Mouse (Mus musculus) spleen, embryonic (tissue): ENCODE measurements at regions not wholly inside any gene's neighbourhood (a gene's known extent, or its start where the extent isn't known, plus 50 kb on each side); places are given as distances from the start of the nearest gene placed in this dataset.

Experiments used
- CTCF ChIA-PET: fragments of 350-600 bp; sonication (Branson Sonifier 250); formaldehyde crosslinking; loops from one replicate; lab custom pipeline; 2022; lab: Charles Lee

DNA sequence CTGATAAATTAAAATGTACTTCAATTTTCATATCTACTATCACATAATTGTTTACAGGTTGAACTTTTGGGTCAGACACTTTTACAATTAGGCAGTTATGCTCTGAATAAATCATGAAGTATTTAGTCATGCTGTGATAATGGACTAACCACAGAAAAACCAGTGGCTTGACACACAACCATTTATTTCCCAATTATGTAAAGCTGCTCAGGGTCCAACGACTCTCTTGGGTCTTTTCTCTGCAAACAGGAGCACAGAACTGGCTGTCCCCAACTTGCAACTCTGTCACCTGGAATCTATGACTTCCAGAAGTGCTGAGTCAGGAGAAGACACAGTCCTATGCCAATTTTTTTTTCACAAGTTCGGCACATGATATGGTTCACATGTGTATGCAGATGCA lies 214.8 kb downstream of the Kcnj2 start:
- CTCF ChIA-PET, result no interaction called here

- CTCF ChIA-PET, result no interaction called here
These were observed 215.5 kb downstream of the Kcnj2 start for GRCm38 (mm10) chr11:111281237-111282160.

DNA sequence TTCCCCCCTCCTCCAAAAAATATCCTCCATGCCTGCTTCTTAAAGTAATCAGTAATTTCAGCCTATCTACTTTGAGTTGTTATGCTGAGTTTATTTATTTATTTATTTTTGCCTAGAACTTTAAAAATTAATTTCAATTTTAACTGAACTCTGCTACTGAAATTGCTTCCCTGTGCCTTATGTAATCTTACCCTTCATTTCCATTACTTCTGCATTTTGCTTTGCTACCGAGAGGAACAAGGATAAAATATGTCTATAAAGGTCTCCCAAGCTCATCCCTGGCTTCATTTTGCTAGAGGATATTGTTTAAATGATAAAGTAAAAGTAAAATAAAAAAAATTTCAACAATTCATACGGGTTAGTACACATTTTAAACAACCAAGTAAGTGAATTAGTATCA lies 216.3 kb downstream of the Kcnj2 start:
- CTCF ChIA-PET, result no interaction called here

- CTCF ChIA-PET, result no interaction called here
These were observed 224.6 kb downstream of the Kcnj2 start for GRCm38 (mm10) chr11:111290537-111290936.

DNA sequence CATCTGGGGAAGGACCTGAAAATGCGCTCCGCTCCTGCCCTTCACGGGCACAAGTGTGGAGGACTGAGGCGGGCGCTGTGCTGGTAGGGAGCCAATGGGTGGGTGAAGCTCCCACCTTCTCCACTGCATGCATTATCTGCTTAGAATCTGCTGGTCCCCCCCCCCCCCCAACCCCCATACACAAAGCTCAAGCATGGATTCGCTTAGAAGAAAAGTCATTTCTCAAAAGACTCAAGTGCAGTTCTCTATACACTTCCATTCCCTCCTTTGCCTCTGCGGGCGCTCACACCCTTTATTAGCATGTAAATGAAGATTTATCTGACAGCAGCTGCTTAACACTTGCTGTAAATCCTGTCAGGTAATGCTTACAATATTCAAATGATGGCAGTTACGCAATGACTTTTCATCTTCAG lies 230.4 kb downstream of the Kcnj2 start:
- CTCF ChIA-PET, result no interaction called here

- CTCF ChIA-PET, result interaction anchor here (0.7 kb wide), 1 partner anchor 928 kb away, joined by 8 read pairs; no protein-coding TSS in a partner anchor
These were observed 246.8 kb downstream of the Kcnj2 start for GRCm38 (mm10) chr11:111312802-111313201.

GRCm38 (mm10) chr11:111313566-111313965 lies 247.6 kb downstream of the Kcnj2 start:
- CTCF ChIA-PET, result interaction anchor here (0.7 kb wide), 1 partner anchor 927 kb away, joined by 8 read pairs; no protein-coding TSS in a partner anchor

DNA sequence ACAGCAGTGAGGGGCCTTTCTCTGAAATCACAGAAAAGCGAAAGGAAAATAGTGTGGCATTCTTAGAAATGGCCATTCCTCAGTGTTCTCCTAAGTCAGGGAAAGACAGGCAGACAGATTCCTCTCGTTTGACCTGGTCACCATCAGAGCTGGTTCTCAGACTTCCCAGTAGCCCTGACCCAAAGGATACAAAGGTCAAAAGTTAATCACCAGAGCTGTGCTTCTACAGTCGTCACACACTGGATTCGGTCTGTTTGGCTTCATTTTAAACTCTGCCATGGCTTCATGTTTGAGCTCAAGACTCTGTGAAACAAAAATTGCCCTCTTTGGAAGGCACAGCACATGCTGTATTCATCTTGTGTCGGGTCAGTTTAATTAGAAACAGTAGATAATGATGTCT lies 255.6 kb downstream of the Kcnj2 start:
- CTCF ChIA-PET, result no interaction called here

DNA sequence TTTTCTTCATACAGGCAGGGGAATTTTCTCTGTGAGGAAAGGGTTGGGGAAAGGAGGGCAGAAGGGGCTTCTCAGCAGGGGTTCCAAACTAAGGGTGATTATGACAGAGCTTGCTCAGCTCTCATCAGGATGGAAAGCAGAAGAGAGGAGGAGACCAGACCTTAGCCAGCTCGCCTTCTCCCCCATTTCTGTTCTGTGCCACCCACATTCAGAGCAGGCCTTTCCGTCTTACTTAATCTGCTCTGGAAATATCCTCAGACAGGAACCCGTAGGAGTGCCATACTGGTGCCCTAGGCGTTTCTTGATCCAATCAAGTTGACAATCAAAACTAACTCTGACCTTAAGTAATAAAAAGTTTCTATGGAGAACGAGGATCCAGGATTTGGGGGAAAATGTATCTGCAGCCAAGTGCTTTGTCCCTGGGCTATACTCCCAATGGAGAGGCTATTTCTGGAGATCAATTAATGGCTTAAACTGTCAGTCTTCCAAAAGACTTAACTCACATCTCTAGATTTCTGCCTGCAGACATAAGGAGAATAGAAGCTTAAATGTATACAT lies 258.6 kb downstream of the Kcnj2 start:
- CTCF ChIA-PET, result no interaction called here

GRCm38 (mm10) chr11:111326915-111327314 lies 261.0 kb downstream of the Kcnj2 start:
- CTCF ChIA-PET, result no interaction called here

DNA sequence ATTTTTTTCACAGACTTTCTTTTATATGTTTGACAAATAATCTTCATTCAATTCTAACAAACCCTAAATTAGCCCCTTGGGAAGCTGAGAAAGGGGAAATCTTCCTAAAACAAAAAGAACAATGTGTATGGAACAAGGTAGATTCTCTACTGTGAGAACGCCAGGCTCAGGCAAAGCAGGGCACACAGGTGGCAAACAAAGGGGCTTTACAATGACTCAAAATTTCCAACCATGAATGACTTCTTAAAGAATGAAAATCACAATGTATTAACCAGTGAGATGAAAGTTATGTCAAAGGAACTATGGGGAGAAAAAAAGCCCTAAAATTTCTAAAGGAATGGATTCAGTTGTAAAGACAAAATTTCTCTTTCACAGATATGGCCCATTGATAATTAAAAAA lies 262.3 kb downstream of the Kcnj2 start:
- CTCF ChIA-PET, result no interaction called here

DNA sequence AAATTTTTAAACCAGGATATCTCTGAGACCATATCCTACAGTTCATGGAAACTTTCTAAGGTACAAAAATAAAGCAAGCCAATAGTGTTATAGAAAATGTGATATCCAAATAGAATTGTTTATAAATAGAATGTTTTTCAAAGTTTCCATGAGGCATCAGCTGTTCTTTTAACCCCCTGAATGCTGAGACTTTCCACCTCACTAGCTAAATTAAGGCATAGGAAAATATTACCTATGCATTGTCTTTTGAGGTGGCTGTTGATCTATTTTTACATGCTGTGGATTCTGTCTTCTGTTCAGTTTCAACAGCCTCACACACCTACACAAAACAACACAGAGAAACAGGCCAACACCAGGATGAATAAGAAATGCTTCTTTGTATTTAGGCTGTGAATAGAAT lies 265.6 kb downstream of the Kcnj2 start:
- CTCF ChIA-PET, result no interaction called here

DNA sequence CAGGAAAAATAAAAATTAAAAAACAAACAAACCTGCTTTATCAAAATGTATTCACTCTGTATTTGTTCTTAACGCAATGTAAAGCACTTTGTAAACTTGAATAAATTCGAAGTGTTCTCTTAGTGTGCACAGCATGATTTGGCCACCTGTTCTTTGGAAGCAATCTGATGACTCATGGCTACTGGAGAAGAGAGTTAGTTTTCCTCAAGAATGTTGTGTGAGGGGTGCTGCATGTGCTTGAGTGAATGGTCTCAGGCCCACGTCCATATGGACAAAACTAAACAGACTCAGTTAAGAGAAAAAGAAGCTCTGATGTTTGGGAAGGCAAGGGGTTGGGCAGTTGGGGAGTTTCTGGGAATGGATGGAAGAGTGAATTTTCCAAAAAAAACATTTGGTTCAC lies 267.1 kb downstream of the Kcnj2 start:
- CTCF ChIA-PET, result no interaction called here

- CTCF ChIA-PET, result no interaction called here
These were observed 281.6 kb downstream of the Kcnj2 start for GRCm38 (mm10) chr11:111347562-111347961.

DNA sequence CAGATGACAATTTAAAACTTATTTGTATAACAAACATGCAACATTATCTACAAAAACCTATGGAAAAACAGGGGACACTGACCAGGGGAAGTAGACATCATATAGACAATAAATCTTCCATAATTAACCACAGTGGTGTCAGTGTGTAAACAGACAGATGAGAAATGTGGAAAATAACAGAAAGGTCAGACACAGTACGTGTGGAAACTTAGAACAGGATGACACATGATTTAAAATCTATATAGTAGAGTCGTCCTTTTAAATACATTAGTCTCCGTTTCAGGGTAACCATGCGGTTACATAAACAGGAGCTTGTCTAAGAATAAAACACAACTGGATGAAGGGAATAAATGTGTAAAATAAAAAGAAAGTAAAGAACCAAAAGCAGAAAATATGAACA lies 284.1 kb downstream of the Kcnj2 start:
- CTCF ChIA-PET, result no interaction called here

DNA sequence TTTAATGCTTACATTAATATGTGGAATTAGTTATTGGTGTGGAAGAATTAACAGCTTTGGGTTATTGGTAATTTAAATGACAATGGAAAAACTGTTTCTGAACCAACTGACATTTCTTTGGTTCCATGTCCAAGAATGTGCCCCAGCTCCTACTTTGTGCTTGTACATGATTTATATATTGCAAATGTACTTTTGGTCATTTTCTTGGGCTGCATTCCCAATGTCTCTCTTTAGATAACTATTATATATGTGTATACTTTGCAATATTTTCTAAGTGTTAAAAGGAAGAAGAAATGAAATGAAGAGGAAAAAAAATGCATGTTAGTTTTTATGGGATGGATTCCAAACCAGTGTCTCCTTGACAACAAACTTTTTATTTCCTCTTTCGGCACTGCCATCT lies 297.4 kb downstream of the Kcnj2 start:
- CTCF ChIA-PET, result no interaction called here

DNA sequence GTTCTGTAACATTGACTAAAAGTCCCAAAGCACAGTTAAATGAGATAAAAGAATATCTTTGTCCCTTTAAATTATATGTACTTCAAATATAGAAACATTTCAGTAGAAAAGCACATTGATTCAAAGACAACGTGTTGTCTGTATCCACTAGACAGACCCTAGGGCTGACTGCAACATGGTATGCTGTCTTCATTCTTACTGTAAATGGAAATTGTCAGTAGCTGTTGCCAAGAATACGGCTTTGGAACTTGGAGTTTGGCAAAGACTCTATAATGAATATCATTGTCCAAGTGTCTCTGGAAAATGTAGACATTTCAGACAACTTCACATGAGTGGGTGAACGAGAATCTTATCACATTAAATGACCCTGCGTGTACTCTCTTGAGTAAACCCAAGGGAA lies 311.2 kb downstream of the Kcnj2 start:
- CTCF ChIA-PET, result no interaction called here

DNA sequence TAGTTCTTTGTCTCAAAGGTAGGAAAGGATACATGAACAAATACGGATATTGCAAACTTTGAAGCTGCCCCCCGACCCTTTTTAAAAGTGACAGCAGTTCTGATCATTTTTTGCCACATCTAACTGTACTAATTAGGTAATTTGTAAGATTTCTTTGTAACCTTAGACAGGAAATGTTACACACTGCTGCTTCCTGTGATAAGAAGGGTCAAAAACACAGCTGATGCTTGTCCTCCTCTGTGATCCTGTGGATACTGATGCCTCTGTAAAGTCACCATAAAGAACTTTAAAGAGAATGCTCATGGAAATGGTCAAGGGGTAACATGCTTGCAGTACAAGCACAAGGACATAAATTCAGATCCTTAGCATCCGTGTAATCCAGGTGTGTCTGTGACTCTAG lies 313.9 kb downstream of the Kcnj2 start:
- CTCF ChIA-PET, result interaction anchor here (0.6 kb wide), 1 partner anchor 439 kb away, joined by 7 read pairs; no protein-coding TSS in a partner anchor

DNA sequence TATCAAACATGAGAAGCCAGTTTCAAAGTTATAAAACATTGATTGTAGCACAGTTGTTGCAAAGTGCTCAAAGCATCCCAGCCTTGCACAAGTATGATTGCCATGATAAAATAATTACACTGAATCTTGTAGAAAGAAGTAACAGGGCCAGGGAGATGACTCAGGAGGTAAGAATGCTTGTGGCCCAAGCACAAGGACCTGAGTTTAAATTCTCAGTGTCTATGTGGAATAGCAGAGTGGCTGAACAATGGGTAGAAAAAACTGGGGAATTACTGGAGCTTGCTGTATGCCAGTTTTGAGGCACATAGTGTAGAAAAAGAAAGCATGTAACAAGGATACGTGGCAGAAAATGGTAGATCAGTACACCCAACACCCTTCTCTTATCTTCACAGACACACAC lies 332.7 kb downstream of the Kcnj2 start:
- CTCF ChIA-PET, result no interaction called here

DNA sequence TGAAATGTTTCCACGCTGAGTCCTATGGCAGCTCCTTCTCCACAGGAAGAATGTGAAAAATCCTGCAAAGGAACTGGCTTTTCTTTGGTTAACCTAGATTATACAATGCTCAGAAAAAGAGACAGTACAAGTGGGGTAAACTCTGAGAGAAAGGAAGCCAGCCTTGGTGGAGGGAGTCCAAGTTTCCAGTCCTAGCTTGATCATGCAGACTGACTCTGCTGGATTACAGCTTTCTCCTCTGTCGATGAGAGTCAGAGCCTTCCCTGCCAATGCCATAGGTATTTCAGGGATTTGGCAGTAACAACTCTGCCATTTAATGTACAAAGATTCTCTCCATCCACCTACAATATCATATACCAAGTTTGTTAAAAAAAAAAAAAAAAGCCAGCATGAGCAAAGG lies 343.3 kb downstream of the Kcnj2 start:
- CTCF ChIA-PET, result no interaction called here

- CTCF ChIA-PET, result no interaction called here
These were observed 358.9 kb downstream of the Kcnj2 start for GRCm38 (mm10) chr11:111424871-111425270.

GRCm38 (mm10) chr11:111426715-111427114 lies 360.8 kb downstream of the Kcnj2 start:
- CTCF ChIA-PET, result no interaction called here

- CTCF ChIA-PET, result no interaction called here
These were observed 376.3 kb downstream of the Kcnj2 start for GRCm38 (mm10) chr11:111442257-111442656.
